Mouse (Mus musculus) myocyte (in vitro differentiated cells): ENCODE measurements at regions not wholly inside any gene's neighbourhood (a gene's known extent, or its start where the extent isn't known, plus 50 kb on each side); places are given as distances from the start of the nearest gene placed in this dataset.

Source experiments
- CEBPB ChIP-seq: IDR thresholded peaks from 2 replicates; pipeline ENCODE4 v1.6.1; 2011; ENCODE audit warnings: mild to moderate bottlenecking, moderate library complexity; ENCODE audit not compliant: poor library complexity, insufficient read depth, severe bottlenecking
- MAX ChIP-seq: IDR thresholded peaks from one replicate; pipeline ENCODE4 v1.6.1; 2011; ENCODE audit warnings: low read depth, mild to moderate bottlenecking, control low read depth
- POLR2A ChIP-seq: IDR thresholded peaks from one replicate; pipeline ENCODE4 v1.6.1; 2011; ENCODE audit warnings: low read depth, mild to moderate bottlenecking, control low read depth, moderate library complexity; ENCODE audit not compliant: insufficient read length

- TF ChIP-seq MAX, result no peak
- no peak for TF ChIP-seq CEBPB
- no peak for TF ChIP-seq POLR2A
Observed at GRCm38 (mm10) chr8:115825899-115826502, 118.4 kb upstream of the Maf start.
